Mouse (Mus musculus) embryo, embryonic 10.5 days (tissue): ENCODE data around the gene Ubqln1.

Source experiments
- DNase-seq: peaks from one replicate; pipeline ENCODE4 v3.0.0-alpha.2; 2015; ENCODE audit warnings: low spot score

Gene Ubqln1

DNA sequence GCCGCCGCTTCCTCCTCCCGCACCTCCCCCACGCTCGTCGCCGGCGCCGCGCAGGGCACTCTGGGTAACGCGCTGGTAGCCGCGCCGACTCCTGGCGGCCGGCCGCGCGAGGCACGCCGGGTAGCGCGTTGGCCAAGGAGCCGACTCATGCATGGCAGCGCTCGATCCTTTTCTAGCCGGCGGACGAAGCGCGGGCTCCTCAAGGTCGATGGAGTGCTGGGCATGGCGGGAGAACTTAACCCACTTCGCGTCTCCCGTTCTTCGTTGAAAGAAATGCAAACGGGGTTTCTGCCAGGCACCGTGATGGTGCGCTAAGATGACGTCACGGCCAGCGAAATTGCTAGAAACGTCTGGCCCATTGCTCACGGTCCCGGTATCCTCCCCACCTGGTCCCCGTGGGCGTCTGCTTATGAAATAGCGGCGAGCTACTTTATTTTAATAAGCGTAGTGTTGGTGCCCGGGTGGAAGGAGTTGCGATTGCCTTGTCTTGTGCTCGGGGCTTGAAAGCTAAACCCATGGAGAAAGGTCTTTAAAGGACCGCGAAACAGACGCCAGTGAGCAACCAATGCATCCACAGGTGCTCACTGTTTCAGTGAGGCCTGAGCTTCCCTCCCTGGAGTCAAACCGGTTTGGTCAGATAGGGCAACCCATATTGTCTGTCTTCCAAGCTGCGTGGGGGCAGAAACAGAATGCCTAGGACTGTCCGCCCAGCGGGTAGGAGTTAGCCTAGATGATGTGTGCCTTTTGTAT lies at the start of gene Ubqln1:
TSS of gene Ubqln1 (minus strand) at position 62 of the 750 bp plus-strand sequence.
- DNase-seq = peak; percentile 91

DNA sequence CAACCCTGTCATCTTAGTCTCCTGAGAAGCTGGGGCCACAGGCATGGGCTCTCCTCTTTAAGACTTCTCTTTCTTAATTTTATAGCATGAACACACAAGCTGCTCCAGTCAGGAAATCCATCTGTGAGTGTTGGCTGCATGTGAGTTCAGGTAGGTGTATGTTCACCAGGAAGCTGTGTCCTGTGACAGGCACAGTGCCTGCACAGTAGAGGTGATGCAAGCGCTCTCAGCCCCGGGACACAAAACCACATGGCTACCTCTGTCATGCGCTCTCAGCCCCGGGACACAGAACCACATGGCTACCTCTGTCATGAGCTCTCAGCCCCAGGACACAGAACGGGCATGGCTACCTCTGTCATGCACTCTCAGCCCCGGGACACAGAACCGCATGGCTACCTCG lies 48.1 kb upstream of the Ubqln1 start:
- DNase-seq = no peak

DNA sequence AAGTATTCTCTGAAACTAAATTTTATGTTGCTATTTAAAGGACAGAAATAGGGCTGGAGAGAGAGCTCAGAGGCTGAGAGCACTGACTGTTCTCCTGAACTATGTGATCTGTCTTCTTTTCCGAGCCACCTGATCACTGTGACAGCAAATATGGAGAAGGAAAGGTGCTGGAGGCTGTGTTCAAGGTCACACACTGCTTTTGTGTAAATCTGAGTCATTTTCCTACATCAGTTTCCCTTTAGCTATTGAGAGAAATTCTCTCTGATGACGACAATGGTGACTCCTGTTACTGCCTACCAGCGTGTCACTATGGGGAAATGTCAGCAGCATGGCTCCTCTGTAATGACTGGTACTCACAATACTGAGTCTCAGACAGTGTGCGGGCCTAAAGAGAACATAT lies 46.2 kb upstream of the Ubqln1 start:
- no peak for DNase-seq

- no peak for DNase-seq
These were observed 37.8 kb upstream of the Ubqln1 start for GRCm38 (mm10) chr13:58253268-58253667.

DNA sequence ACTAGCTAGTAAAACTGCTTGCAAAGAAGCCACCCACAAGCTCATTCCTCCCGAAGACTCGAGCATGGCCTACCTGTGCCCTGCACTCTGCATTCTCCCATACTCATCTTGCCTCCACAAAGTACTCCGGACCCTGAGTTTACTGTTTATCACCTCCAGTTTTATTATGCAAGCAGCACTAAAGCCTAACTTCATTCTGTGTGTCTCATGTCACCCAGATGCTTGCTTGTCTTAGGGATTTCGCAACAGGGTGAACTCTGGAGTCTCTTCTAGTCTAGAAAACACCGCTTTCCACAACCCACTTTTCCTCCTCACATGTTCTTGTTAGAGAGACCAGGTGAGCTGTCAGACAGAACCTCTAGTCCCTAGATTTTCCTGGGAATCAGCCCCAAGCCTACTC lies 33.5 kb upstream of the Ubqln1 start:
- no peak for DNase-seq

- DNase-seq = no peak
These were observed 21.1 kb upstream of the Ubqln1 start for GRCm38 (mm10) chr13:58236536-58236935.

- DNase-seq = peak; percentile 45
These were observed 17.2 kb upstream of the Ubqln1 start for GRCm38 (mm10) chr13:58232611-58233010.

- DNase-seq = no peak
These were observed 16.6 kb upstream of the Ubqln1 start for GRCm38 (mm10) chr13:58232070-58232469.

- no peak for DNase-seq
These were observed 13.2 kb upstream of the Ubqln1 start for GRCm38 (mm10) chr13:58228624-58229023.

DNA sequence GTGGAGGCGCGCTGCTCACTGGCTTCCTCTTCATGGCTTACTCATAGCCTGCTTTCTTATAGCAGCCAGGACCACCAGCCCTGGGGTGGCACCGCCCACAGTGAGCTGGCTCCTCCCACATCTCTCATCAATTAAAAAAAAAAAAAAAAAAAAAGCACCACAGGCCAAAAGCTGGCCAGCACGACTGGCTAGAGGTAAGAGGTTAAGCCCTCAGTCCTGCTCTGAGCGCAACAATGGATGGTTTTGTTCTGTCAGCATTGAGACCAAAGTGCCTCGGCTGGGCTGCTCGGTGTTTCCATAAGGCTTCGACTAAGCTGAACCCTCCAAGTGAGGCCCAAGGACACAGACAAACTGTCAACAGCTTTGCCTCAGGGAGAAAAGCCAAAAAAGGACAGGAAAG lies 10.2 kb upstream of the Ubqln1 start:
- peak; percentile 10 for DNase-seq

GRCm38 (mm10) chr13:58220206-58220605 lies 4.8 kb upstream of the Ubqln1 start:
- DNase-seq = no peak

DNA sequence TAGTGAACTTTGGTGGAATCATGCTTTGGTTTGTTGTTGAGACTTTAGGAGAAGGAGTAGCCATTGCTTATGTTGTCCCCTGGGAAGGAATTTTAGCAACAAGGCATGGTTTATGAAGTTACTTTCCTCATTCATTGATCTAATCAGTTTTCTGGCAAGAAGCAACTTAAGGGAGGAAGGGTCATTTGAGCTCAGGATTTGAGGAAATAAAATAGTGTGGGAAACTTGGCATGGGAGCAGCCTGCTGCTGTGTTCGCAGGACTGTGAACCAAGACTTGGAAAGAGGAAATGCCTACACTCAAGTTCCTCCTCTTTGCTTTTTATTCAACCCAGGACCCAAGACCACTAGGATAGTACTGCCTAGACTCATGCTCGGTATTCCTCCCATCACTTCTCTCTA lies 2.1 kb upstream of the Ubqln1 start:
- DNase-seq = no peak

GRCm38 (mm10) chr13:58216395-58216794 lies 942 bp upstream of the Ubqln1 start:
- no peak for DNase-seq

- no peak for DNase-seq
These were observed 231 bp downstream of the Ubqln1 start for GRCm38 (mm10) chr13:58215253-58215591.

- DNase-seq = peak; percentile 44
These were observed 854 bp downstream of the Ubqln1 start for GRCm38 (mm10) chr13:58214346-58215252.

DNA sequence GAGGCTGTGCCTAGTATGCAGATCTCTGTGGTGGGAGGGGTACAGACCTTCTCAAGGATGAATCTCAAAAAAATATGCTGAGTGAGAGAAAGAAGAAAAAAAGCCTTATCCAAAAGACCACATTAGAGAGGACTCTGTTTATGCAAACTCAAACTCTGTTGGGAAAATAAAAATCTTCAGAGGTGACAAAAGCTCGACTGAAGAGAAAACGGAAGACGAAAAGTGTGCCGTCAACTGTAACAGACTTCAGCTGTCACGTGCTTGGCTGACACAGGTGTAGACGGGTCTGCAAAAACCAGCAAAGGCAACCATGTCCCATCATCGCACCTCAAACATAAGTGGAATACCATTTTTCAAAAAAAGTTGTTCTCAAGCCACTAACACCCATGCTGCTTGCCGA lies 1.7 kb downstream of the Ubqln1 start:
- peak; percentile 2 for DNase-seq

GRCm38 (mm10) chr13:58212530-58212929 lies 2.9 kb downstream of the Ubqln1 start:
- DNase-seq = no peak

- DNase-seq = no peak
These were observed 5.0 kb downstream of the Ubqln1 start for GRCm38 (mm10) chr13:58210441-58210840.

DNA sequence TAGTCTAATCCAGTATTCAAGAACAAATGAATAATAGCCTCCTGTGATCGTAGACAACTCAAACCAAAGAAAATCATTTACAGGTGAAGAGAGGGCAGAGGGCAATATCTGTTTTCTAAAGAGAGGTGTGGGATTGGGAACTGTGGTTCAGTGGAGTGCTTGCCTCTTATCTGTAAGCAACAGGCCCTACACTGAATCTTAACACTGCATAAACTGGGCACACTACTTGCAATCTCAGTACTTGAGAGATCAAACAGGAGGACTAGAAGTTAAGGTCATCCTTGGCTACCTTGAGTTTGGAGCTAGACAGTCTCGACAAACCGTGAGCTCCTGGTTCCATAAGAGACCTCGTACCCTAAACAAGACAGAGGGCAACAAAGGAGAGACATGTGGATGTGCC lies 9.4 kb downstream of the Ubqln1 start:
- DNase-seq = no peak

- no peak for DNase-seq
These were observed 10.5 kb downstream of the Ubqln1 start for GRCm38 (mm10) chr13:58204986-58205385.

DNA sequence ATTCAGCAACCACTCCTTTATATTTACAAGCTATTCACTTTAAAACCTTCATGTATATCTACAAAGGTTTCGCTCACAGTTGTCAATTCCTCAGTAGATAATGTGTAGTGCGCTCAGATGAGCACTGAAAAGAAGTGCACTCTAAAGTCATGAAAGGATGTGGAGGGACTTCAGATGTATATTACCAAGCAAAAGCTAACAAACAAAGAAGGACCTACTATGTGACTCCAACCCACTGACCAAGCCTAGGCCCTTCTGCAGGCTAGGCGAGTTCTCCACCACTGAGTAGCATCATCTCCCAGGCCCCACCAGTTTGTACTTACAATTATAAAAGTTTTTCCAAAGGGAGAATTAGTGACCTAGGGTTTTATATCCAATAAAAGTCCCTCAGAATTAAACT lies 11.3 kb downstream of the Ubqln1 start:
- DNase-seq = no peak

- DNase-seq = no peak
These were observed 12.6 kb downstream of the Ubqln1 start for GRCm38 (mm10) chr13:58202903-58203302.

DNA sequence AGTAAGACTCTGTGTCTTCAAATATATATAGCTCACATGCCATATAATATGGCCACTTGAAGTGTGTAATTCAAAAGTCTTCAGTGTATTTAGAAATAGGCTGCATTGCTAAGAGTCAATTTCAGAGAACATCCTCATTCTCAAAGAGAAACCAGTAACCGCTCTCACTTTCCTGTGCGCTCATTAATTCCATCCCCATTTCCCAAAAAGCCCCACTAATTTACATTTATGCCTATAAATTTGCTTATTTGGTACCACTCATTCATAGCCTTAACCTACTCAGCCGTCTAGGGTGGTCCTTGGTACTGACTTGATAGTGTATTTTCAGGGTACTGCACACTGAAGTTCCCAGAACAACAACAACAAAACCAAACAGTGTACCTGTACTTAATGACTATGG lies 13.5 kb downstream of the Ubqln1 start:
- DNase-seq = no peak
